Mouse (Mus musculus) heart, embryonic 11.5 days (tissue): ENCODE data around the gene Cyp2j6. TPM values are rescaled to one million over a fixed set of nuclear protein-coding genes. Genes with fewer than 3 reads are reported as not detected.

ENCODE experiments used
- polyA plus RNA-seq: library from polyadenylated mRNA; unstranded; fragments of >200 nt; fragmentation: Nextera tagmentation; extraction: Ambion mirVana; gene quantifications from 2 replicates; pipeline ENCODE4 v1.2.1, GENCODE M21; 2014

Cyp2j6 gene
- polyA plus RNA-seq, 1 experiment from 2014 or later: 4.5 TPM

Other genes with a start within 250 kb of the Cyp2j6 start
- gene Cyp2j11, start 205.0 kb downstream of the Cyp2j6 start, polyA plus RNA-seq: not detected in 2 replicates
- gene Cyp2j8, start 46.3 kb downstream of the Cyp2j6 start, polyA plus RNA-seq: not detected in 2 replicates
- 0.64 and 0.66 TPM in 2 replicates for gene Cyp2j9, start 37.9 kb upstream of the Cyp2j6 start, polyA plus RNA-seq
- not detected in 2 replicates for gene Cyp2j5, start 110.5 kb upstream of the Cyp2j6 start, polyA plus RNA-seq
- not detected in 2 replicates for gene Gm12695, start 231.5 kb upstream of the Cyp2j6 start, polyA plus RNA-seq